Mouse (Mus musculus): ENCODE measurements around the gene Armc2. TPM values are rescaled to one million over a fixed set of nuclear protein-coding genes. Genes with fewer than 3 reads are reported as not detected.

Gene Armc2
- total and polyA plus RNA-seq, 3 experiments = 0.34 to 0.99 (median 0.90) TPM

DNA sequence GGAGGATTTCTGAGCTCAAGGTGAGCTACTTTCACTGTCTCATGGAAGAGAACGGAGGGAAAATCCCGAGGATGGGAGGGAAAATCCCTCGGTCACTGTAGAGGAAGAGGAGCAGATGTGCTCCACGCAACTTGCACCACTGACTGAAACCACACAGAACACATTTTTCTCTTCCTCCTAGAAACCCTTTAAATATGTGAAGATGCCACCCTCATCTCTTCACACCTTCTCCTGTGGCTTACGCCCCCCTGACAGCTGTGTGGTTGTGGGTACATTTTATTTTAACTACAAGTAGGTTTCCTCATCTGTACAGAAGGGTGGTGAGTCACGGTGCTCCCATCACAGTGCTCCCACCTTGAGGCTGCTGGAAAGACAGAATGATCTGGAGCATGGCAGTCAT, 34.0 kb downstream of the Armc2 start (continued):
- TF ChIP-seq UBTF (IDR thresholded peaks at IDR 0.05; ENCODE audit: low read depth, low read length) (no peak), TCF12 (IDR thresholded peaks at IDR 0.05; ENCODE audit: low read depth, low read length) (peak; percentile 91), ZC3H11A (IDR thresholded peaks at IDR 0.05; ENCODE audit: low read depth, low read length) (no peak), CHD1 (IDR thresholded peaks at IDR 0.05; ENCODE audit: low read depth, low read length) (no peak), ZKSCAN1 (IDR thresholded peaks at IDR 0.05; ENCODE audit: borderline replicate concordance, low read depth, low read length) (no peak), MXI1 (IDR thresholded peaks at IDR 0.05; ENCODE audit: low read depth, low read length) (no peak), CTCF (conservative IDR thresholded peaks at IDR 0.05 in 1 of 2, IDR thresholded peaks at IDR 0.05 in 1 of 2; ENCODE audit: low read depth in 2 of 2, low read length in 2 of 2) (no peak), POLR2A (IDR thresholded peaks at IDR 0.05; ENCODE audit: low read depth, low read length) (no peak), HCFC1 (IDR thresholded peaks at IDR 0.05; ENCODE audit: low read depth, low read length) (no peak), JUN (IDR thresholded peaks at IDR 0.05; ENCODE audit: insufficient read depth, low read depth, low read length) (0 out of 2 replicates have a peak, but pooled peaks have one; percentile 37), USF1 (IDR thresholded peaks at IDR 0.05; ENCODE audit: low read depth, low read length) (no peak), MYC (IDR thresholded peaks at IDR 0.05; ENCODE audit: low read depth, low read length) (peak; percentile 89; the same call in 1 of the 2 replicates), MAX (IDR thresholded peaks at IDR 0.05; ENCODE audit: low read length) (peak; percentile 72), JUND (conservative IDR thresholded peaks at IDR 0.05; ENCODE audit: low read depth, low read length) (peak; percentile 65; the same call in 1 of the 2 replicates), SMC3 (IDR thresholded peaks at IDR 0.05; ENCODE audit: low read depth, low read length) (0 out of 2 replicates have a peak, but pooled peaks have one; percentile 1), GABPA (IDR thresholded peaks at IDR 0.05; ENCODE audit: insufficient replicate concordance, low read depth, low read length) (no peak), MEF2A (IDR thresholded peaks at IDR 0.05; ENCODE audit: borderline replicate concordance, low read depth, low read length) (0 out of 2 replicates have a peak, but pooled peaks have one; percentile 34)

DNA sequence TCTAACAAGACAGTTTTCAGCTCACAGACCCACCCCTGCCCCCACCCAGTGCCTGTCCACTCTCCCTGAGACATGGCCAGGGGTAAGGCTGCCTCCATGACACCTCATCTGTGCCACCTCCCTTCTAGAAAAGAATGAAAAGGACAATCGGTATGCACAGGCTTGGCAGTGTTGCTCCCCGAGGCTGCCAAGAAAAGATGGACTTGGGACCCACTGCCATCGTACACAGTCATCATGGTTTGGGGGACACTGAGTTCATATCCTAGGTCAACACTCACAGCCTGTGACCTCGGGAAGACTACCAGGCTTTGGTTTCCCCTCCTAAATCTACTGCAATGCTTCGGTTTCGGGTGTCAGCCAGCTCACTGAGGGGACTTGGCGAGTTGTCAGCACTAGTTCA, 35.4 kb downstream of the Armc2 start:
- H3K9me3 ChIP-seq (replicated peaks; ENCODE audit: low read length) = peaks cover 13% of the 10 kb centered on the region
- H3K79me2 ChIP-seq (replicated peaks; ENCODE audit: control insufficient read depth, extremely low read depth, insufficient read depth, poor library complexity, severe bottlenecking) = no peaks in the 10 kb centered on the region
- H3K27me3 ChIP-seq (replicated peaks) = no peaks in the 10 kb centered on the region
- H3K27ac ChIP-seq (ENCODE audit: insufficient read depth, low read depth) = no peak overlapping the region
- no peak overlapping the region for H3K4me3 ChIP-seq (replicated peaks in 1 of 3; ENCODE audit: low read depth in 2 of 3, low read length in 2 of 3, poor library complexity in 1 of 3)
- no peak overlapping the region for H3K9ac ChIP-seq (ENCODE audit: insufficient read depth, low read depth)
- in situ Hi-C loops (cut with MboI; ENCODE audit: low pct_ligation_motif_present, low pct_unique_long_range_greater_than_20kb, low sequenced_read_pairs) (no loop called here), dilution Hi-C loops (cut with MboI; ENCODE audit: extremely low pct_ligation_motif_present, extremely low pct_unique_long_range_greater_than_20kb, low sequenced_read_pairs) (no loop called here)
- H3K4me2 ChIP-seq (ENCODE audit: insufficient read depth, low read depth, poor library complexity, severe bottlenecking) = no peak overlapping the region
- TF ChIP-seq SIN3A (IDR thresholded peaks at IDR 0.05; ENCODE audit: low read length) (no peak), IRF4 (IDR thresholded peaks at IDR 0.05; ENCODE audit: low read depth, low read length) (no peak), MYC (IDR thresholded peaks at IDR 0.05; ENCODE audit: low read depth, low read length) (no peak), MAX (IDR thresholded peaks at IDR 0.05; ENCODE audit: low read length) (no peak), SMC3 (IDR thresholded peaks at IDR 0.05; ENCODE audit: low read depth, low read length) (no peak), TBP (conservative IDR thresholded peaks at IDR 0.05; ENCODE audit: low read depth, low read length) (no peak), HCFC1 (IDR thresholded peaks at IDR 0.05; ENCODE audit: low read depth, low read length) (no peak), RAD21 (IDR thresholded peaks at IDR 0.05; ENCODE audit: low read depth, low read length) (no peak), POLR2AphosphoS2 (IDR thresholded peaks at IDR 0.05; ENCODE audit: low read depth, low read length) (no peak), ELF1 (IDR thresholded peaks at IDR 0.05; ENCODE audit: low read depth, low read length) (no peak), MAFK (IDR thresholded peaks at IDR 0.05; ENCODE audit: insufficient replicate concordance, low read length) (no peak), USF1 (IDR thresholded peaks at IDR 0.05; ENCODE audit: low read depth, low read length) (no peak), RCOR1 (conservative IDR thresholded peaks at IDR 0.05; ENCODE audit: low read depth, low read length) (no peak), CHD1 (IDR thresholded peaks at IDR 0.05; ENCODE audit: low read depth, low read length) (no peak)
- peaks cover 4 to 49% of the 10 kb centered on the region in 2 experiments; a peak in 3 of 4 replicates for H3K4me1 ChIP-seq (ENCODE audit: control insufficient read depth in 1 of 2, insufficient read depth in 2 of 2)
- DNase-seq (ENCODE audit: extremely low read depth) = no peak
- no peaks in the 10 kb centered on the region for H3K36me3 ChIP-seq (replicated peaks in 1 of 2; ENCODE audit: control insufficient read depth in 1 of 2, insufficient read depth in 1 of 2, low read length in 1 of 2)

Data from CH12.LX (cell line).